Mouse (Mus musculus): Measurements from ENCODE around the gene Prps1l3.
A peak's percentile ranks its signal among the peaks of the same experiment; 100 is the strongest.

DNA sequence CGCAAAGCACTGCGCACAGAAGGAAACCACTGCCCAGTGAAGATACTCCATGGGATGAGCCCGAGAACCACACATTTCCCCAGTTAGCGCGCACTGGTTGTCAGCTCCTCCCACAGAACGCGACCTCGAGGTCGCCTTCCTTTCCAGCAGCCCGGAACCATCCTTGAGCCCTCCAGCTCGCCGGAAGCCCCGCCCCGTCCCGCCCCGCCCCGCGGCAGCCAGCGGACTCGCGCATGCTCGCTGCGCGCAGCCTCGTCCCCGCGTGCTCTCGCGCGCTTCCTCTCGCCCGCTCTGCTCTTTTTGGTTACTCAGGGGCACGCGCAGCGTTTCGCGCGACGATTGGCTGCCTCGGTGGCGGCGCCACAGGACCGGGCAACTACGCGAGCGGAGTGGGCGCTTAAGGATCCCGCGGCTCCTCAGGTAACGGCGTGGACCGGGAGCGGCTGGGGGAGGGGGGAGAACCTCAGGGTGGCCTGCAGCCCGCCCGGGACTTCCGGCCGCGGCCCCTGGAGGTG lies at the start of gene Prps1l3, which contains the start of gene Mipol1:
- TF ChIP-seq CTCF (IDR thresholded peaks at IDR 0.05; ENCODE audit: low read depth, low read length) (no peak), POLR2A (IDR thresholded peaks at IDR 0.05; ENCODE audit: extremely low read depth, insufficient read depth, low read length) (peak; percentile 52; the same call in 1 of the 2 replicates)

All from liver, adult 2 months (tissue).